Mouse (Mus musculus) embryonic fibroblast, embryonic 13.5 days (primary cell): Measurements from ENCODE around the gene Pcnx2. TPM values are rescaled to one million over a fixed set of nuclear protein-coding genes. Genes with fewer than 3 reads are reported as not detected.

Source experiments
- H3K27ac ChIP-seq: 2 replicates; pipeline ENCODE4 v1.5.1; 2012; ENCODE audit warnings: low read length, control low read depth, inconsistent platforms; ENCODE audit not compliant: insufficient read depth
- H3K4me1 ChIP-seq: 2 replicates; pipeline ENCODE4 v1.6.1; 2011; ENCODE audit warnings: low read length; ENCODE audit not compliant: control insufficient read depth, insufficient read depth
- H3K4me3 ChIP-seq: 2 replicates; pipeline ENCODE4 v1.5.1; 2011; ENCODE audit warnings: mild to moderate bottlenecking, control low read depth, low read length; ENCODE audit not compliant: insufficient read depth
- CTCF ChIP-seq: IDR thresholded peaks from 2 replicates; pipeline ENCODE4 v1.5.1; 2011; ENCODE audit warnings: mild to moderate bottlenecking, control low read depth, low read length, moderate library complexity, borderline replicate concordance; ENCODE audit not compliant: insufficient read depth
- POLR2A ChIP-seq: IDR thresholded peaks from 2 replicates; pipeline ENCODE4 v1.6.1; 2011; ENCODE audit warnings: low read depth, mild to moderate bottlenecking, control low read depth, low read length, moderate library complexity
- polyA plus RNA-seq: library from polyadenylated mRNA; stranded (reverse); fragments of >200 nt; gene quantifications from 2 replicates; pipeline ENCODE4 v1.2.4, GENCODE M21; 2011; ENCODE audit warnings: low read depth; ENCODE audit not compliant: missing spikeins, insufficient read length

Gene Pcnx2
- polyA plus RNA-seq, 1 experiment = not detected

GRCm38 (mm10) chr8:125786886-125787285, 111.2 kb downstream of the Pcnx2 start:
- Histone ChIP-seq H3K27ac (no peak overlapping the region), H3K4me3 (no peak overlapping the region), H3K4me1 (no peaks in the 10 kb centered on the region)
- no peak for TF ChIP-seq POLR2A
- no peak for TF ChIP-seq CTCF

GRCm38 (mm10) chr8:125782161-125782560, 116.0 kb downstream of the Pcnx2 start:
- Histone ChIP-seq H3K4me1 (no peaks in the 10 kb centered on the region), H3K27ac (no peak overlapping the region), H3K4me3 (no peak overlapping the region)
- TF ChIP-seq POLR2A (no peak), CTCF (no peak)

- no peak overlapping the region for H3K27ac ChIP-seq
- H3K4me1 ChIP-seq = no peaks in the 10 kb centered on the region
- H3K4me3 ChIP-seq = no peak overlapping the region
- TF ChIP-seq POLR2A (no peak), CTCF (no peak)
These were observed 118.5 kb downstream of the Pcnx2 start for GRCm38 (mm10) chr8:125779656-125780055.

GRCm38 (mm10) chr8:125778919-125779318, 119.2 kb downstream of the Pcnx2 start:
- Histone ChIP-seq H3K4me1 (no peaks in the 10 kb centered on the region), H3K4me3 (no peak overlapping the region), H3K27ac (no peak overlapping the region)
- TF ChIP-seq CTCF (no peak), POLR2A (no peak)

- no peaks in the 10 kb centered on the region for H3K4me1 ChIP-seq
- H3K4me3 ChIP-seq = no peak overlapping the region
- TF ChIP-seq POLR2A (no peak), CTCF (no peak)
- H3K27ac ChIP-seq = no peak overlapping the region
These were observed 120.5 kb downstream of the Pcnx2 start for GRCm38 (mm10) chr8:125777478-125778164.

- H3K27ac ChIP-seq = no peak overlapping the region
- H3K4me1 ChIP-seq = no peaks in the 10 kb centered on the region
- H3K4me3 ChIP-seq = no peak overlapping the region
- TF ChIP-seq CTCF (no peak), POLR2A (no peak)
These were observed 121.3 kb downstream of the Pcnx2 start for GRCm38 (mm10) chr8:125776800-125777199.

GRCm38 (mm10) chr8:125776314-125776713, 121.8 kb downstream of the Pcnx2 start:
- no peaks in the 10 kb centered on the region for H3K4me1 ChIP-seq
- H3K27ac ChIP-seq = no peak overlapping the region
- TF ChIP-seq POLR2A (no peak), CTCF (no peak)
- H3K4me3 ChIP-seq = no peak overlapping the region

- H3K27ac ChIP-seq = no peak overlapping the region
- H3K4me3 ChIP-seq = no peak overlapping the region
- TF ChIP-seq CTCF = no peak
- no peak for TF ChIP-seq POLR2A
- H3K4me1 ChIP-seq = no peaks in the 10 kb centered on the region
These were observed 123.1 kb downstream of the Pcnx2 start for GRCm38 (mm10) chr8:125775031-125775430.

GRCm38 (mm10) chr8:125773281-125773803, 124.8 kb downstream of the Pcnx2 start:
- no peak overlapping the region for H3K4me3 ChIP-seq
- no peak for TF ChIP-seq POLR2A
- TF ChIP-seq CTCF = no peak

GRCm38 (mm10) chr8:125772300-125772699, 125.8 kb downstream of the Pcnx2 start:
- no peak overlapping the region for H3K4me3 ChIP-seq
- no peak for TF ChIP-seq POLR2A
- no peak for TF ChIP-seq CTCF
- H3K4me1 ChIP-seq = no peaks in the 10 kb centered on the region
- H3K27ac ChIP-seq = no peak overlapping the region

More at GRCm38 (mm10) chr8:125773281-125773803, 124.8 kb downstream of the Pcnx2 start:
- Histone ChIP-seq H3K27ac (no peak overlapping the region), H3K4me1 (no peaks in the 10 kb centered on the region)
